Mouse (Mus musculus): ENCODE data around the gene Bmp8a.

GRCm38 (mm10) chr4:123314497-123314896, 28.6 kb downstream of the Bmp8a start:
- no peak for TF ChIP-seq POLR2A (IDR thresholded peaks at IDR 0.05; ENCODE audit: control insufficient read depth, extremely low read depth, insufficient read depth, low read length, poor library complexity)
- TF ChIP-seq CTCF (IDR thresholded peaks at IDR 0.05; ENCODE audit: borderline replicate concordance, control insufficient read depth, extremely low read depth, insufficient read depth, low read length, poor library complexity): no peak
